Mouse (Mus musculus) Muller cell, postnatal 12 days (primary cell): ENCODE measurements around the gene Fam136a.
"Not testable (repeated sequence)": the region's sequence is repeated elsewhere in the genome, so short reads cannot be mapped to it uniquely, and the experiment has no call there.

Experiments used
- DNase-seq: peaks from one replicate; pipeline ENCODE4 v3.0.0-alpha.2; 2015; ENCODE audit errors: inconsistent ontology term

Gene Fam136a

DNA sequence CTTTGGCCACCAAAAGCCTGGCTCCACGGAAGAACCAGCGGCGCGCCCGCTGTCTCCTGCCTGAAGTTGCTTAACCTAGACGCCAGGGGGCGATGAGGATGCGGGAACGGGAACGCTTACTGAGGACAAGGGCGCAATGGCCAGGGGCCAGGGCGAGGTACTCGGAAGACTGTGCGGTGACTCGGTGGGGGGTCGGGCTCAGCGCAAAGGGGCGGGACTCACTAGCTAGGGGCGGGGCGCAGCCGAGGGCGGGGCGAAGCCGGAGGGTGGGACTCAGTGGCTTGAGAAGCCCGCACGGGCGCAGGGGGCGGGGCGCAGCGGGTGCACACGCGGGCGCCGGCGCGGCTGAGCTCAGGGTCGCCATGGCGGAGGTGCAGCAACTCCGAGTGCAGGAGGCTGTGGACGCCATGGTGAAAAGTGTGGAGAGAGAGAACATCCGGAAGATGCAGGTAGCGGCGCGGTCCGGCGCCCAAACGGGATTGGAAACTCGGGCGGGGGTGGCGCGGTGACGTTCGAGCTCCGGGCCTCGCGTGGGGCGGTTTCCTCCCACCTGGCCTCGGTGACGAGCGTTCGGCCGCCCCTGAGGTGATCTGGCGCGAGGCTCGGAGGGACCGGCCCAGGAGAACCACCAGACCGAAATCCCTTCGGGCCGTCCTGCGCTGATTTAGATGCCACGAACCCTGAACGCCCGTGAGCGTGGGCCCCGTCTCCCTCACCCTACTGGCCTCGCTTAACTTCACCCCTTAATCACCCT lies at the start of gene Fam136a:
TSS of gene Fam136a (plus strand) at position 276 of the 754 bp plus-strand sequence.
- peak; percentile 99 for DNase-seq

DNA sequence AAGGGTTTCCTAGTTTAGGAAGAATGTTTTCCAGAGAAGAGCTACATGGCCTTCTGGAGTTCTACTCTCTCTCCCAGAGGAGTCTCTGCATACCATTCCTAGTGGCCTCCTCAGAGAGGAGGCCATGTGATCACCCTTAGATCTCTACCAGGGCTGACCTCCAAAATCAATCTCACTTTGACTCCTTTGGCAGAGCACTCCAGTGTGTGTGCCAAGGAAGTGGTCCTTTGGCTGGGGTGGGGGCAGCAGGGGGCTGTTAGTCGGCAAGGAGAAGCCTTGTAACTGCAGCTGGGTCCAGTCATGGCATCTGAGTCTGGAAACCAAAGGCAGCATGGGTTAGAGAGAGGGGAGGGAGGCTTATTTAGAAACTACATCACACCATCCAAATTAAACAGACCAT lies 48.4 kb upstream of the Fam136a start:
- DNase-seq, result no peak

DNA sequence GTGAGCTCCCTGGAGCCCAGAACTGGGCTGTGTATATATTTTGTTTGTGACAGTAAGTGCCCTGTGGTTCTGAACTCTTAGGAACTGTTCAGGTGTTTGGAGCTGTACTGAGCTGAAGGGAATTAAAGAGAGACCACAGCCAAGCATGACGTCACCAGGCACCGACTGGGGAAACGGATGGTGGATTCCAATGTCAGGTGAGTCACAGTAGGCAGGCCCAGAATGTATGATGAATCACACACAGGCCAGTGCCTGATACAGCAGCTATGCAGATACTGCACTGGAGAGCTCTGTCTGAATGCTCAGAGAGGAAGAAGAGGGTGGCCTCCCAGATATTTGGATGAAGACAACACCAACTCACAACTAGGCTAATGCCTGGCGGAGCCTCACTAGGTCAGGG lies 46.6 kb upstream of the Fam136a start:
- DNase-seq, result peak; percentile 78

DNA sequence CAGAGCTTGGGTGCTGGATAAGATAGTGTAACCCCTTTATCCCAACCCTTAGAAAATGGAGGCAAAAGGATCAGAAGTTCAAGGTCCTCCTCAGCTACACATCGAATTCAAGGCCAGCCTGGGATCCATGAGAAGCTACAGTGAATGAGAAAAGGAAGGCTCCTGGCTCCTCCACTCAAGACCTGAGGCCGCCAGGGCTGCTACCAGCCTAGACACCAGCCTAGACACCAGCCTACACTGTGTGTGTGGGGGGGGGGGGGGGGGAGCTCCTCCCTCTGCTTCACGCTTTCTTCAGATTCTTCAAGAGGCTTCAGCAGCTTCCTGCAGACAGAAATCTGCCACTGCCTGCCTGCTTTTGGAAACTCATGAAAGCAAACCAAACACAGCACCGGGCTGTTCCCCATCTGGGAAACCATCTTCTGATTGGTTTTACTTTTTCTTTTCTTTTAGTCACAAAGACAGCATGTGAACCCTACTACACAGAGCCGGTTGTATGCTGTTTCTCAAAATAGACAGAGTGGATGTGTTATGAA lies 43.3 kb upstream of the Fam136a start:
- DNase-seq, result no peak

DNA sequence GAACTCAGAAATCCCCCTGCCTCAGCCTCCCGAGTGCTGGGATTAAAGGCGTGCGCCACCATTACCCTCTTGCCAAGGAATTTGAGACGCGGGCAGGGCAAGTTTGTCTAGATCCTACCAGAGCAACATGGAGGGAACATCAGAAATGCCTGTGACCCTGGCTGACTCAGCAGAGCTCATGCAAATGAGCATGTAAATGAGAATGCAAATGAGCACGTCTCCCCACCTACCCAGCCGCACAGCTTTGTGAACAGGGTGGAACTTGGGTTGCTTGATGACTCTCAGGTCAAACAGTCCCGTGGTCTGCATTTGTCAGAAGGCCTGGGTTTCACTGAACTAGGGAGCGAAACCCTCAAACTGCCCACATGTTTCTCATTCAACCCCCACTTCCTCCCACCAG lies 42.5 kb upstream of the Fam136a start:
- DNase-seq, result no peak

DNA sequence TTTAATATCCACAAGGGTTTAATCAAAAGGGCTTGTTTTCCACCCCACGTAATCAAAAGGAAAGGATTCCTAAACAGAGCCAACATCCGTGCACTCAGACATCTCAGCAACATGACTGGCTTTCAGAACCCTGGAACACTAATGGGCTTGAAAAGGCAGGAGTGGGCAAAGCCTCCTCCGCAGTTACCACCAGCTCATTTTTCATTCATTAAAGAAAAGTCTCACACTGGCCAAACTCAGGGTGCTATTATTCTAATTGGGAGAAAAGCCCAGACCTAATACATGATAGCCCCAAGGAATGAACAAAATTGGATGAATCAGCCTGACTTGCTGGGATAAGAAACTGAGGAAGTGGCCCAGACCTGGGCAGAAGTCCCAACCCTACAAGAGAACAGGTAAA lies 41.0 kb upstream of the Fam136a start:
- peak; percentile 94 for DNase-seq

DNA sequence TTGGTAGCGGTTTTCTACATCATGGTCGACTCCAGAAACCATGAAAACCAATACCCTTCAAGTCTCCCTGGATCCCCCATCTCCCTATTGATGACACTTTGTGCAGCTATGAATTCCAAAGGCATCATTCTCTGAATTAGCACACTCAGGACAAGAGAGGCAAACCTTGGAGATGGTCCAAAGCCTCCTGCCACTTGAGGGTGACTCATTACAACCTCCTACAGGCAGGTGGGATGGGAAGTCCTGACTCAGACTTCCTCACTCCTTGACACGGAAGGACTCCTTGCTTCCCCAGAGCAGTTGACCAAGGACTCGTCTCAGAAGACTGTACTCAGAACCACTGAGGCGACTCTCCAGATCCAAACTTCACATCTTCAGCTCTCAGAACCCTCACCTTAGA lies 39.8 kb upstream of the Fam136a start:
- DNase-seq, result peak; percentile 75

DNA sequence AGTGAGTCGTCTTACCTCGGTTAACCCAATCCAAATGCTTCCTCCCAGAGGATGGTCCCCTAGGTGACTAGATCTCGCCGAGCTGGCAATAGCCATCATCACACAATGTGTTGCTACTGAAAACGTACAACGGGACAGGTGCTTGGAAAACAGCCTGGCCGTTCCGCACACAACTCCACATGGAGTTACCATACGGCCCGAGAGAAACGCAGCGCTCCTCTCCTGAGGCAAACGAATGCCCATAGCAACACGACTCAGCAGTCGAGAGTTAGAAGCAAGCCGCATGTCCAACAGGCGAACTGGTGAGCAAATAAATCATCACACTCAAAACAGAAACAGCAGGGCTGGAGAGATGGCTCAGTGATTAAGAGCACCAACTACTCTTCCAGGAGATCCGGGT lies 38.6 kb upstream of the Fam136a start:
- DNase-seq, result no peak

DNA sequence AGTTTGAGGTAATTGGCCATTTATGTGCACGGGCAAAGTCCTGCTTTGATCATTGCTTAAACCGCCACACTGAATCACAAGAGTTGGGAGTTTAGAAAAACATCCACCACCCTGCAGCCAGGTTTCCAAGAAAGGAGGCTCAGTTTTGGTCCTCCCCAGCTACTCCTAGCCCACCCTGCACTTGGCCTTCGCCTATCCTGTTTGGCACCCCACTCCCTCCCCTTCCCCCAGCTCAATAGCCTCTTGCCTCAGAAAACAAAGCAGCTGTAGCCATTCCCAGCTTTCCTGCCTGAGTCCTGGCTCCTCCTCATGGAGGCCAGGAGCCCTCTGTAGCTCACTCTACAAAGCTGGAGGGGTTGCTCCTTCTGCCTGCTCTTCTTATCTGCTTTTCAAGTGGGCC lies 37.1 kb upstream of the Fam136a start:
- no peak for DNase-seq

DNA sequence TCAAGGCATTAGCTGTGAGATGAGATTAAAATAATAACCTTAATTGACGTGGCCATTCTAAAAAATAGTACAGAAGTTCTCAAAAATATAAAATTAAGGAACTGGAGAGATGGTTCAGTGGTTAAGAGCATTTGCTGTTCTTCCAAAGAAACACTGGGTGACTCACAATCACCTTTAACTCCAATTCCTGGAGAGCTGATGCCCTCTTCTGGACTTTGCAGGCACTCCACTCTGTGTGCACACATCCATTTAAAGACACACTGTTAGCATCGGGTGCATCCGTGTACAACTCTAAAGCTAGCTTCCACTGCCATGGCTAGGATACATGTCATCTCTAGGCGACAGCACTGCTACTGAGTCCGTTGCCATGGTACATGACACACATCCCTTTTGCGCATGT lies 35.5 kb upstream of the Fam136a start:
- no peak for DNase-seq

DNA sequence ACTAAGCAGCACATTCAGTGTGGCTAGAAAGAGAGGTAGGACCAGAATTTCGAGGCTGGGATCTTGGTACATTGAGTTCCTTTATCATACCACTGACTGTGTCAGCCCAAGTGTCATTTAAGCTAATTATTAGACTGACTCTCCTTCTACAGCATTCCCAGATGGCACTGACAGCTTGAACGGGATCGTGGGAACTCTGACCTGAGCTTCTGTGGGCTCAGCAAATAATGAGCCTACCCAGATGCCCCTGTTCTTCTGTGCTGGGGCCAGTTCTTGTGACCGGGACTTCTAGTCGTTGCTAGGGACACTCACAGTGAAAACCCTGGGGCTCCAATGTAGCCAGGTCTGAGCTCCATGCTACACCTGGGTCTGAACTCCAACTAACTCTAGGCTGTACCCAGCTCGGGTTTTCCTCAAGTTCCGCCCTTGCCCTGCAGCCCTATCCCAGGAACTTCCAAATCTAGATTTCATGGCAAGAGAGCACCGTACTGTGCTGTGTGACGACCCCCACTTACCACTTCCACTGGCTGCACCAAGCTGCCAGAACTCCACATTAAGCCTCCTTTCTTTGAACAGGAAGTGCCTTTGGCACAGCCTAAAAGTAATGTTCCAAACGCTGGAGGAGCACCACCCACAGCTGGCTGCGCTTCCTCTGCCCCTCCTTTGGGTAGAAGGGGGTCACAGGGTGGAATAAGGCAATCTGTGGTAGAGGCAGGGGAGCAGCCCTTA lies 30.2 kb upstream of the Fam136a start:
- DNase-seq, result no peak

DNA sequence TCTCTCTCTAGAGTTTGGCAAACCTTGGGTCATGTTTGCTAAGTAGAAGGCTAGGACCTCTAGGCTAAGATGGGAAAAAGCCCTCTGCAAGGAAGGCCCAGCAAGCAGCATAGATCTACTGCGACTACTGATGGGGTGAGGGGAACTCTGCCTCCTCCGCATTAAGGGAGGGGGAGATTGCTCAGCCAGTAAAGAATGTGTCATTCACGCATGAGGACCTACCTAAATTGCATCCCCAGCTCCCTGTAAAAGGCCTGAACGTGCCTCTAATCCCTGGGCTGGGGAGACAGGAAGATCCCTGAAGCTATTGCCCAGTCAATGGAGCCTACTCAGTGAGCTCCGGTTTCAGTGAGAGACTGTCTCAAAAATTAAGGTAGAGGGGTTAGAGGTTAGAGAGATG lies 29.6 kb upstream of the Fam136a start:
- DNase-seq, result no peak

DNA sequence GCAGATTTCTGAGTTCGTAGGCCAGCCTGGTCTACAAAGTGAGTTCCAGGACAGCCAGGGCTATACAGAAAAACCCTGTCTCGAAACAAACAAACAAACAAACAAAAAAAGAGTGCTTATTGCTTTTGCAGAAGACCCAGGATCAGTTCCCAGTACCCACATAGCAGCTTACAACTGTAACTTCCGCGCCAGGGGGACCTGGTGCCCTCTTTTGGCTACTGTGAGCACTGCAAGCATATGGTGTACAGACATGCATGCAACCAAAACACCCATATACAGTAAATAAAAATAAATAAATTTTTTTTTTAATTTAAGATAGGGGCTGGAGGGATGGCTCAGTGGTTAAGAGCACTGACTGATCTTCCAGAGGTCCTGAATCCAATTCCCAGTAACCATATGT lies 29.1 kb upstream of the Fam136a start:
- not testable (repeated sequence) for DNase-seq

DNA sequence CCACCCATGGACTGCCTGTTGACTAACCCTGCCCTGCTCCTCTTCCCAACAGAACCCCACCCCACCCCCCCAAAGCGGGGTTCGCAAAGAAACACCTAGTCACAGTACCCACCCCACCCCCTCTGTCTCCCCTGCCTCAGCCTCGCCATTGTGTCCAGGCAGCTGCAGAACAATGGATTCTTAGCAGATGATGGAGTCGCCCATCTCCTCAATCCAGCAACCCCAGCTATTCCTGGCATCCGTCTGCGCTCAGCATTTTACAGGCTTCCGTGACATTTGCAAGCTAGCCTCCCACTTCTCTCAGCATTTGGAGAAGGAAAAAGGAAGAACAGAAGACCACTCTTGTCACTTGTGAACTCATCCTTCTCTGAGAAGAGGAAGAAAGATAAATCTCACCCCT lies 21.8 kb upstream of the Fam136a start:
- DNase-seq, result peak; percentile 58

DNA sequence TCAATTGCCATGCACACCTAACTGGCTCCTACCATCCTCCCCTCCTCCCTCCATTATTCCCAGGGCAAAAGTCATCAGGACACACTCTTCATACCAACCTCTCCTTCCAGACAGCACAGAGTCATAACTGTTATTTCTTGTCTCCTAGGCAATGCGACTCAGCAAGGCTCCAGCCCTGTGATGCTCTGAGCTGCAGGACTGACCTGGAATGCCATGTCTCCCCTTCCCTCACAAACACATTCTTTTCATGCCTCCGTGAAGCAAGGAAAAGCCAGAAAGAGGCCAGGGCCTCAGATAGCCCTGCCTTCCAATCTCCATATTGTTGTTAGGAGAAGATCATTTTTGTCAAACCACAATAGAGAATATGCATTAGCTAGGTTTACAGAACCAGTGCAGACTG lies 19.4 kb upstream of the Fam136a start:
- DNase-seq, result peak; percentile 73

DNA sequence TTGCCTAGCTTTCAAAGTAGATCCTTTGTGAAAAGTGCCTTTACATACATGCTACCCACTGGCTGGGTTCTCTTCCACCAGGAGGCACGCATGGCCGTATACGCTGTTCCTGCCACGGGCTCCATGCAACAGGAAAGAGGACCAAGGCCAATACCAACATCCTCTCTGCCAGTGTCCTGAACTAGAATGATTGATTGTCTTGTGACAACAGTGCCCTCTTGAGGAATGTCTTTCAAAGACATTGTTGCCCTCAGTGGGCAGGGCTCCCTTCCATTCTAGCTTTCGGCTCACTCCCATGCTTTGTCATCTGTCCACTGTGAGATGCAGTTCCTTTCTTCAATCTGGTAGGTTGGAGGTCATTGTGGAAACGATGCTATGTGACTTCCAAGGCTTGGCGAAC lies 16.2 kb upstream of the Fam136a start:
- peak; percentile 53 for DNase-seq

DNA sequence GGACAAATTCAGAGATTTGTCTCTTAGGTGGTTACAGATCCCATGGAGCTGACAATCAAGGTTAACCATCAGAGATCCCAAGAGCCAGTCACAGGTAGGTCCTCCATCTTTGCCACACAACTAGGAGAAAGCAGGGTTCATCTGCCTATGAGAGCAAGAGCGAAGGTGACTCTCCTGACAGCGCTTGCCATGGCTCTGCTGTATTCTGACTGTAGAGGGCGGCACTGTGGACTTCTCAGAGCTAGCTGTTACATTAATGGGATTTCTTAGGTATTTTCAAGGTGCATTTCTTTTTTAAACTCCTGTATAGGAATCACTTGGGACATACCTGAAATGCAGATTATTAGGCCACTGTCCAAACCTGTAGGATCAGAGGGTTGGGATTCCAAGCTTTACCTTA lies 10.5 kb upstream of the Fam136a start:
- DNase-seq, result no peak

DNA sequence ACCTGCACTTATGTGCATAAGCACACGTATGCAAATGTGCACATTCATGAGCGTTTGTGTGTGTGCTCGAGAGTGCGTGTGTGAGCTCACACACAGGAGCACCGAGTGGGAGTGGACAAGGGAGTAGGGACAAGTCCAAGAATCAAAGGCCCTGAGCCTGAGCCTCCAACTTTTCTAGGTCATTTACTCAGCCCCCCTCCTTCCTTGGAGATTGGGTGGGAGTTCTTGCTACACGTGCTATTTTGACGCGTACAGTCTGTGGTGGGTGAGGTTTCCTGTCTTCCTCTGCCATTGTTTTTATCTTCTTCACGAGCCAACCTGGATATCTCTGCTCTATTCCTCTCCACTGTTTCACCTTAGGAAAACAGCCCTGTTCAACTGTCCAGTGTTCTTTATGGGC lies 8.5 kb upstream of the Fam136a start:
- DNase-seq, result no peak

DNA sequence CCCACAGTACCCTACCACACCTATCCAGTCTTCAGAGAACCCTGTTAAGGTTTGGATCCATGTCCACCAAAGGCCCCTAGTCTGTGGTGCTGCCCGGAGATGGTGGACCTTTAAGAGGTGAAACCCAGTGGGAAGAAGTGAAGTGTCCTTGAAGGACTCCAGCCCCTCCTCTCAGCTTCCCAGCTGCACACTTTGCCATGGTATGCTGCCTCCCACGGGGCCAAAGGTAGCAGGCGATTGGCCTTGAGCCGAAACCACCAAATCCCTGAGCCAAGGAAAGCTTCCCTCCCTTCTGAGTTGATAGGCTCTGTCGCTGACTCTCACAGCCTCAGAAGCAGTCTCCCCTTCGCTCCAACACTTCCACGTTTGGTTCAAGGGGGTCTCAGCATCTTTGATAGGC lies 4.8 kb upstream of the Fam136a start:
- no peak for DNase-seq

DNA sequence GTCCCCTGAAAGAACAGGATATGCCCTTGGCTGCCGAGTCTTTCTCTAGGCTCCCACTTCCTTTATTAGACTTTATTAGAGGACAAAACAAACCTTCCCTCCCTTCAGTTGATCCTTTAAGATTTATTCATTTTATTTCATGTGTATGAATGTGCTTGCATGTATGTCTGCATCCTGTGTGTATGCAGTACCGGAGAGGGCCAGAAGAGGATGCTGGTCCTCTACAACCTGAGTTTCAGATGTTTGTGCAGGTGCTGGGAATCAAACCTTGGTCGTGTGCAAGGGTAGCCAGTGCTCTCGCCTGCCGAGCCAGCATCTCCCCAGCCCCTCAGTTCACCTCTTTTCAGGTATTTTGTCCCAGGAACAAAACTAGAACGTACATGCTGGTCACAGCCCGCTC lies 4.1 kb upstream of the Fam136a start:
- no peak for DNase-seq

DNA sequence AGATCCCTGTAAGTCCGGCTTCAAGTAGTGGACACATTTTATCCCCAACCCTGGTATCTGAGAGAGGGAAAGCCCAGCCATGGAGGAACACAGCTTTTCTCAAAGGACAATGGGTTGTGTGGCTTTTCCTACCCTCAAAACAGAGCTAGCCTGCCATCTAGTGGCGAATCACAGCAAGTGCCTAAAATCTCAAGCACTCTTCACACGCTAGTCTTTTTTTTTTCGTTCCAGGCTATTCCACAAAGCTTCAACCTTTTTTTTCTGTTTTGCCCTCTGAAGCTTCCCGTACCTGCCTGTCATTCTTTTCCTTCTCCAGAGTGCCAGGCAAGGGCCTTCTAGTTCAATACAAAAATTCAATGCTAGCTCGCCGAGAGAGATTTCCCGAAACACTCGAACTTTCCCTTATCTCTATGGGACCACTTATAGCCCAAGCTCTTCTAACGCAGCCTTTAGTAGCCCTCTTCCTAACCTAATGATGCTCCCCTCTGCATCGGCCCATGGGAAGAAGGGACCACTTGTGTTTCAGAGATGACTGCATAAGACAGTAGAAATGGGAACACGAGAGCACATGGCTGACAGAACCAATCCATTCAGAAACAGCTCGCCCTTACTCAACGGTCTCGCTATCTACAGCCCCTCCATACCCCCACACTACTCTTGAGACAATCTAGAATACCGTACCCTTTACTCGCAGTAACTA lies 854 bp upstream of the Fam136a start:
- DNase-seq, result peak; percentile 76

DNA sequence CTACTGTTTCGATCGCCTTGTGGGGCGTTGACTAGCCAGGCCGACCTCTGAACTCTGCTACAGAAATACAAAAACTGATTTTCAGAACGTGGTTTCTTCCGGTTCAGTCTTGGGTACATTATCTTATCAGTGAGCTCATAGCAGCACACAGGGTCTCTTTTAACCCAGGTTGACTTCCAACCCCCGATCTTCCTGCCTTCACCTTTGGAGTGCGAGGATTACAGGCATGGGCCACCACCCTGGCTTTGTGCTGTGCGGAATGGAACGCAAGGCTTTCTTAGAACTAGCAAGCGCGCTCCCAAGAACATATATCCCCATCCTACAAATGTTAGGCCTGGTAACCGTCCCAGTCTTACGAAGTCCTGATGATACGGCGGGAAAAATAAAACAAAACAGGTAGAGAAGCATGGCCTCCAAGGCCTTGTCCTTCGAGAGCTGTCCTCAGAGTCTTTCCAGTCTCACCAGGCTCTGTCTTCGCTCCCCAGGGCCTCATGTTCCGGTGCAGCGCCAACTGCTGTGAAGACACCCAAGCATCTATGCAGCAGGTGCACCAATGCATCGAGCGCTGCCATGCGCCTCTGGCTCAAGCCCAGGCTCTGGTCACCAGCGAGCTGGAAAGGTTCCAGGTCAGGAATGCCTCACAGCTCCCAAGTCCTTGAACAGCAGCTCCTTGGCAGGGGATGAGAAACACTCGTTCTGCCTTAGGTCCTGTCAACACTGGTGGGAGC lies 843 bp downstream of the Fam136a start:
- no peak for DNase-seq
